Mouse (Mus musculus): ENCODE data around the gene Paxbp1. TPM values are rescaled to one million over a fixed set of nuclear protein-coding genes. Genes with fewer than 3 reads are reported as not detected.

Gene Paxbp1
- total RNA-seq, 1 experiment, result 57.9 TPM

- TF ChIP-seq HCFC1 (IDR thresholded peaks at IDR 0.05; ENCODE audit: borderline replicate concordance, insufficient read depth, low read length) (no peak; the same call in 1 of the 2 replicates), CHD2 (IDR thresholded peaks at IDR 0.05; ENCODE audit: low read depth, low read length) (no peak), MAFK (IDR thresholded peaks at IDR 0.05; ENCODE audit: insufficient read depth, low read depth, low read length) (no peak), ZNF384 (IDR thresholded peaks at IDR 0.05; ENCODE audit: low read depth, low read length) (no peak), ZC3H11A (IDR thresholded peaks at IDR 0.05; ENCODE audit: borderline replicate concordance, low read depth, low read length) (no peak)
- peak within 1 kb of the TSS; percentile 4; the same call in 1 of the 2 replicates for H3K27ac ChIP-seq (ENCODE audit: insufficient read depth, low read depth, low read length, poor library complexity, severe bottlenecking)
- in situ Hi-C loops (cut with MboI; ENCODE audit: low sequenced_read_pairs in 2 of 2, unreplicated experiment in 2 of 2), result no loop called here
- no peaks in the 10 kb centered on the region for H3K4me1 ChIP-seq (ENCODE audit: control insufficient read depth in 2 of 2, insufficient read depth in 2 of 2, low read length in 2 of 2, poor library complexity in 1 of 2)
- H3K9ac ChIP-seq (ENCODE audit: insufficient read depth, low read depth, low read length, poor library complexity, severe bottlenecking), result peak within 1 kb of the TSS; percentile 78
- H3K9me3 ChIP-seq (ENCODE audit: control insufficient read depth, insufficient read depth, low read depth, low read length), result no peaks in the 10 kb centered on the region
- H3K4me3 ChIP-seq (ENCODE audit: insufficient read depth in 1 of 2, low read depth in 1 of 2, low read length in 2 of 2, poor library complexity in 1 of 2, severe bottlenecking in 1 of 2), result peak within 1 kb of the TSS; percentile 79 to 91
- peak; percentile 74 for DNase-seq (ENCODE audit: low read depth, low spot score)
- H3K36me3 ChIP-seq (ENCODE audit: control insufficient read depth, insufficient read depth, low read length, poor library complexity, severe bottlenecking), result peaks cover 8% of the 10 kb centered on the region
These were observed 33.2 kb downstream of the Paxbp1 start, which contains the start of gene Synj1 for GRCm38 (mm10) chr16:91011021-91011683. Gene Synj1 (minus strand): TSS chr16:91011308.

GRCm38 (mm10) chr16:91010581-91011020, 33.7 kb downstream of the Paxbp1 start:
- peaks cover 5% of the 10 kb centered on the region for H3K36me3 ChIP-seq (ENCODE audit: control insufficient read depth, insufficient read depth, low read length, poor library complexity, severe bottlenecking)
- TF ChIP-seq ZNF384 (IDR thresholded peaks at IDR 0.05; ENCODE audit: low read depth, low read length) (no peak), ZC3H11A (IDR thresholded peaks at IDR 0.05; ENCODE audit: borderline replicate concordance, low read depth, low read length) (no peak), MAFK (IDR thresholded peaks at IDR 0.05; ENCODE audit: insufficient read depth, low read depth, low read length) (no peak), HCFC1 (IDR thresholded peaks at IDR 0.05; ENCODE audit: borderline replicate concordance, insufficient read depth, low read length) (no peak), CHD2 (IDR thresholded peaks at IDR 0.05; ENCODE audit: low read depth, low read length) (no peak)
- peak overlapping the region; percentile 79 to 91 for H3K4me3 ChIP-seq (ENCODE audit: insufficient read depth in 1 of 2, low read depth in 1 of 2, low read length in 2 of 2, poor library complexity in 1 of 2, severe bottlenecking in 1 of 2)
- no peak for DNase-seq (ENCODE audit: low read depth, low spot score)
- no peaks in the 10 kb centered on the region for H3K4me1 ChIP-seq (ENCODE audit: control insufficient read depth in 2 of 2, insufficient read depth in 2 of 2, low read length in 2 of 2, poor library complexity in 1 of 2)
- H3K9ac ChIP-seq (ENCODE audit: insufficient read depth, low read depth, low read length, poor library complexity, severe bottlenecking), result peak overlapping the region; percentile 78
- in situ Hi-C loops (cut with MboI; ENCODE audit: low sequenced_read_pairs in 2 of 2, unreplicated experiment in 2 of 2), result no loop called here
- no peaks in the 10 kb centered on the region for H3K9me3 ChIP-seq (ENCODE audit: control insufficient read depth, insufficient read depth, low read depth, low read length)
- no peak overlapping the region for H3K27ac ChIP-seq (ENCODE audit: insufficient read depth, low read depth, low read length, poor library complexity, severe bottlenecking)

GRCm38 (mm10) chr16:91009942-91010529, 34.3 kb downstream of the Paxbp1 start:
- H3K4me3 ChIP-seq (ENCODE audit: insufficient read depth in 1 of 2, low read depth in 1 of 2, low read length in 2 of 2, poor library complexity in 1 of 2, severe bottlenecking in 1 of 2), result peak overlapping the region; percentile 79 to 91
- peaks cover 3% of the 10 kb centered on the region for H3K36me3 ChIP-seq (ENCODE audit: control insufficient read depth, insufficient read depth, low read length, poor library complexity, severe bottlenecking)
- in situ Hi-C loops (cut with MboI; ENCODE audit: low sequenced_read_pairs in 2 of 2, unreplicated experiment in 2 of 2), result no loop called here
- TF ChIP-seq CHD2 (IDR thresholded peaks at IDR 0.05; ENCODE audit: low read depth, low read length) (no peak), ZNF384 (IDR thresholded peaks at IDR 0.05; ENCODE audit: low read depth, low read length) (0 out of 2 replicates have a peak, but pooled peaks have one; percentile 48), HCFC1 (IDR thresholded peaks at IDR 0.05; ENCODE audit: borderline replicate concordance, insufficient read depth, low read length) (no peak), ZC3H11A (IDR thresholded peaks at IDR 0.05; ENCODE audit: borderline replicate concordance, low read depth, low read length) (no peak), MAFK (IDR thresholded peaks at IDR 0.05; ENCODE audit: insufficient read depth, low read depth, low read length) (no peak)
- no peak for DNase-seq (ENCODE audit: low read depth, low spot score)
- H3K4me1 ChIP-seq (ENCODE audit: control insufficient read depth in 2 of 2, insufficient read depth in 2 of 2, low read length in 2 of 2, poor library complexity in 1 of 2), result no peaks in the 10 kb centered on the region
- no peak overlapping the region for H3K27ac ChIP-seq (ENCODE audit: insufficient read depth, low read depth, low read length, poor library complexity, severe bottlenecking)
- no peaks in the 10 kb centered on the region for H3K9me3 ChIP-seq (ENCODE audit: control insufficient read depth, insufficient read depth, low read depth, low read length)
- peak overlapping the region; percentile 78 for H3K9ac ChIP-seq (ENCODE audit: insufficient read depth, low read depth, low read length, poor library complexity, severe bottlenecking)

GRCm38 (mm10) chr16:91004915-91005538, 39.3 kb downstream of the Paxbp1 start:
- Histone ChIP-seq H3K4me1 (ENCODE audit: control insufficient read depth in 2 of 2, insufficient read depth in 2 of 2, low read length in 2 of 2, poor library complexity in 1 of 2) (no peaks in the 10 kb centered on the region), H3K9me3 (ENCODE audit: control insufficient read depth, insufficient read depth, low read depth, low read length) (no peaks in the 10 kb centered on the region), H3K36me3 (ENCODE audit: control insufficient read depth, insufficient read depth, low read length, poor library complexity, severe bottlenecking) (no peaks in the 10 kb centered on the region), H3K27ac (ENCODE audit: insufficient read depth, low read depth, low read length, poor library complexity, severe bottlenecking) (no peak overlapping the region), H3K9ac (ENCODE audit: insufficient read depth, low read depth, low read length, poor library complexity, severe bottlenecking) (no peak overlapping the region), H3K4me3 (ENCODE audit: insufficient read depth in 1 of 2, low read depth in 1 of 2, low read length in 2 of 2, poor library complexity in 1 of 2, severe bottlenecking in 1 of 2) (no peak overlapping the region)
- TF ChIP-seq HCFC1 (IDR thresholded peaks at IDR 0.05; ENCODE audit: borderline replicate concordance, insufficient read depth, low read length), result no peak
- TF ChIP-seq ZC3H11A (IDR thresholded peaks at IDR 0.05; ENCODE audit: borderline replicate concordance, low read depth, low read length), result no peak
- no peak for TF ChIP-seq CHD2 (IDR thresholded peaks at IDR 0.05; ENCODE audit: low read depth, low read length)
- TF ChIP-seq ZNF384 (IDR thresholded peaks at IDR 0.05; ENCODE audit: low read depth, low read length), result no peak
- in situ Hi-C loops (cut with MboI; ENCODE audit: low sequenced_read_pairs in 2 of 2, unreplicated experiment in 2 of 2), result no loop called here
- DNase-seq (ENCODE audit: low read depth, low spot score), result no peak
